Mouse (Mus musculus) kidney, embryonic 14.5 days (tissue): ENCODE results near the gene Timp3. TPM values are rescaled to one million over a fixed set of nuclear protein-coding genes. Genes with fewer than 3 reads are reported as not detected.

Source experiments
- polyA plus RNA-seq: library from polyadenylated mRNA; unstranded; fragments of >200 nt; fragmentation: Nextera tagmentation; extraction: Ambion mirVana; gene quantifications from 2 replicates; pipeline ENCODE4 v1.2.1, GENCODE M21; 2014

The Timp3 gene
- polyA plus RNA-seq, 1 experiment from 2014 or later, result 60.1 TPM

Other genes starting within 250 kb of the Timp3 start
- gene Syn3, start 198.5 kb downstream of the Timp3 start, polyA plus RNA-seq, result 6.3 and 8.4 TPM in 2 replicates